Mouse (Mus musculus): ENCODE results near the gene L1cam. TPM values are rescaled to one million over a fixed set of nuclear protein-coding genes. Genes with fewer than 3 reads are reported as not detected.

L1cam gene
- polyA plus RNA-seq, 1 experiment: 0.06 TPM

- no peaks in the 10 kb centered on the region for H3K27me3 ChIP-seq (ENCODE audit: control insufficient read depth, insufficient read depth, low read length)
- H3K4me3 ChIP-seq (ENCODE audit: control insufficient read depth, low read depth, low read length): no peak overlapping the region
- TF ChIP-seq CTCF (IDR thresholded peaks at IDR 0.05; ENCODE audit: control insufficient read depth, insufficient read depth, insufficient replicate concordance, low read depth, low read length): no peak
- no peak for TF ChIP-seq POLR2A (IDR thresholded peaks at IDR 0.05; ENCODE audit: control insufficient read depth, low read depth, low read length)
- H3K27ac ChIP-seq (ENCODE audit: control insufficient read depth, insufficient read depth, low read depth, low read length): no peak overlapping the region
- H3K4me1 ChIP-seq (ENCODE audit: control insufficient read depth, insufficient read depth, low read length): no peaks in the 10 kb centered on the region
- no peaks in the 10 kb centered on the region for H3K36me3 ChIP-seq (ENCODE audit: control insufficient read depth, insufficient read depth, low read length)
These were observed 79.2 kb downstream of the L1cam start for GRCm38 (mm10) chrX:73816596-73817314.

- Histone ChIP-seq H3K27me3 (ENCODE audit: control insufficient read depth, insufficient read depth, low read length) (no peaks in the 10 kb centered on the region), H3K27ac (ENCODE audit: control insufficient read depth, insufficient read depth, low read depth, low read length) (no peak overlapping the region), H3K4me3 (ENCODE audit: control insufficient read depth, low read depth, low read length) (no peak overlapping the region), H3K4me1 (ENCODE audit: control insufficient read depth, insufficient read depth, low read length) (no peaks in the 10 kb centered on the region), H3K36me3 (ENCODE audit: control insufficient read depth, insufficient read depth, low read length) (no peaks in the 10 kb centered on the region)
- TF ChIP-seq CTCF (IDR thresholded peaks at IDR 0.05; ENCODE audit: control insufficient read depth, insufficient read depth, insufficient replicate concordance, low read depth, low read length) (no peak), POLR2A (IDR thresholded peaks at IDR 0.05; ENCODE audit: control insufficient read depth, low read depth, low read length) (no peak)
These were observed 80.8 kb downstream of the L1cam start for GRCm38 (mm10) chrX:73815072-73815471.

GRCm38 (mm10) chrX:73805814-73806213 lies 90.1 kb downstream of the L1cam start:
- H3K4me1 ChIP-seq (ENCODE audit: control insufficient read depth, insufficient read depth, low read length): no peaks in the 10 kb centered on the region
- no peak overlapping the region for H3K4me3 ChIP-seq (ENCODE audit: control insufficient read depth, low read depth, low read length)
- no peak overlapping the region for H3K27ac ChIP-seq (ENCODE audit: control insufficient read depth, insufficient read depth, low read depth, low read length)
- H3K36me3 ChIP-seq (ENCODE audit: control insufficient read depth, insufficient read depth, low read length): no peaks in the 10 kb centered on the region
- TF ChIP-seq POLR2A (IDR thresholded peaks at IDR 0.05; ENCODE audit: control insufficient read depth, low read depth, low read length): no peak
- no peak for TF ChIP-seq CTCF (IDR thresholded peaks at IDR 0.05; ENCODE audit: control insufficient read depth, insufficient read depth, insufficient replicate concordance, low read depth, low read length)
- H3K27me3 ChIP-seq (ENCODE audit: control insufficient read depth, insufficient read depth, low read length): no peaks in the 10 kb centered on the region

Other genes starting within 250 kb of the L1cam start
- gene Pnck, start 236.0 kb downstream of the L1cam start, polyA plus RNA-seq (2012; rRNA removed): 4.0 and 4.3 TPM in 2 replicates
- 4.9 and 5.7 TPM in 2 replicates for gene Slc6a8, start 223.0 kb downstream of the L1cam start, polyA plus RNA-seq (2012; rRNA removed)
- 10.8 and 12.2 TPM in 2 replicates for gene Bcap31, start 179.9 kb downstream of the L1cam start, polyA plus RNA-seq (2012; rRNA removed)
- 21.1 and 24.4 TPM in 2 replicates for gene Abcd1, start 179.5 kb downstream of the L1cam start, polyA plus RNA-seq (2012; rRNA removed)
- gene Plxnb3, start 139.0 kb downstream of the L1cam start, polyA plus RNA-seq (2012; rRNA removed): 0.06 and 0.07 TPM in 2 replicates
- 0.36 and 0.64 TPM in 2 replicates for gene Srpk3, start 121.7 kb downstream of the L1cam start, polyA plus RNA-seq (2012; rRNA removed)
- gene Idh3g, start 109.2 kb downstream of the L1cam start, polyA plus RNA-seq (2012; rRNA removed): 37.8 and 43.9 TPM in 2 replicates
- gene Ssr4, start 109.1 kb downstream of the L1cam start, polyA plus RNA-seq (2012; rRNA removed): 49.0 and 53.3 TPM in 2 replicates
- gene Pdzd4, start 71.1 kb downstream of the L1cam start, polyA plus RNA-seq (2012; rRNA removed): 0.49 and 0.55 TPM in 2 replicates
- not detected in 2 replicates for gene Avpr2, start 4.0 kb downstream of the L1cam start, polyA plus RNA-seq (2012; rRNA removed)
- 0.44 and 0.58 TPM in 2 replicates for gene Arhgap4, start 25.8 kb upstream of the L1cam start, polyA plus RNA-seq (2012; rRNA removed)
- gene Naa10, start 25.8 kb upstream of the L1cam start, polyA plus RNA-seq (2012; rRNA removed): 3.7 and 5.4 TPM in 2 replicates
- gene Renbp, start 34.7 kb upstream of the L1cam start, polyA plus RNA-seq (2012; rRNA removed): 2.1 and 3.1 TPM in 2 replicates
- gene Hcfc1, start 70.3 kb upstream of the L1cam start, polyA plus RNA-seq (2012; rRNA removed): 10.7 and 13.8 TPM in 2 replicates
- gene Irak1, start 127.8 kb upstream of the L1cam start, polyA plus RNA-seq (2012; rRNA removed): 12.8 and 17.0 TPM in 2 replicates
- not detected in 2 replicates for gene Opn1mw, start 231.4 kb upstream of the L1cam start, polyA plus RNA-seq (2012; rRNA removed)
- gene Mecp2, start 239.3 kb upstream of the L1cam start, polyA plus RNA-seq (2012; rRNA removed): 0.74 and 0.76 TPM in 2 replicates